Mouse (Mus musculus) heart, adult 8-10 months (tissue): ENCODE results near the gene Dbn1. TPM values are rescaled to one million over a fixed set of nuclear protein-coding genes. Genes with fewer than 3 reads are reported as not detected.
A peak's percentile ranks its signal among the peaks of the same experiment; 100 is the strongest.
"Not testable (repeated sequence)": the region's sequence is repeated elsewhere in the genome, so short reads cannot be mapped to it uniquely, and the experiment has no call there.

Experiments
- DNase-seq: peaks from one replicate; pipeline ENCODE4 v3.0.0; 2022; ENCODE audit warnings: low spot score
- microRNA-seq: library from miRNA; unstranded; fragments of <30 nt; microRNA quantifications from one replicate; pipeline ENCODE4 v1.2.0, GENCODE M21; 2022
- total RNA-seq, 4 experiments: library from RNA; stranded (reverse); gene quantifications; 2 replicates each; pipeline ENCODE4 v1.2.4; 2022

Dbn1 gene
- total RNA-seq, 4 experiments from 2014 or later: 3.8 to 6.4 (median 5.1) TPM

DNA sequence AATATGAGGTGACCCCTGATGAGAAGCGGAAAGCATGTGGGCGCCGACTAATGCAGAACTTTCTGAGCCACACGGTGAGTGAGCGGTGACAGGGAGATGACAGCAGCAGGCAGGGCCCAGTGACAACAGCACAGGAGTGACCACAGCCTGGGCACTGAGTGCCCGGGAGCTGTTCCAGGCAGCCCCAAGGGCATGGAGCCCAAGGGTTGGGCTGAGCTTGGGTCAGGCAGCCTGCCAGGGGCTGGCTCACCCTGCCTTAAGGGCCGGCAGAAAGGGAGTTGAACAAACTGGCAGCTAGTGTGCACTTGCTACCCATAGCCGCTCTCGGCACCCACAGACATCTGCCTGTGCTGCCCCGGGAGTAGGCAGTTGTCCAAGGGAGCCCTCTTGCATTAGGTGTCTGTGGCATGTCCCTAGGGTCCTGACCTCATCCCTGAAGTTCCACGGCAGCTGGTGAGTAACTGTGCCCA, 37.4 kb downstream of the Dbn1 start:
- DNase-seq: peak; percentile 76

DNA sequence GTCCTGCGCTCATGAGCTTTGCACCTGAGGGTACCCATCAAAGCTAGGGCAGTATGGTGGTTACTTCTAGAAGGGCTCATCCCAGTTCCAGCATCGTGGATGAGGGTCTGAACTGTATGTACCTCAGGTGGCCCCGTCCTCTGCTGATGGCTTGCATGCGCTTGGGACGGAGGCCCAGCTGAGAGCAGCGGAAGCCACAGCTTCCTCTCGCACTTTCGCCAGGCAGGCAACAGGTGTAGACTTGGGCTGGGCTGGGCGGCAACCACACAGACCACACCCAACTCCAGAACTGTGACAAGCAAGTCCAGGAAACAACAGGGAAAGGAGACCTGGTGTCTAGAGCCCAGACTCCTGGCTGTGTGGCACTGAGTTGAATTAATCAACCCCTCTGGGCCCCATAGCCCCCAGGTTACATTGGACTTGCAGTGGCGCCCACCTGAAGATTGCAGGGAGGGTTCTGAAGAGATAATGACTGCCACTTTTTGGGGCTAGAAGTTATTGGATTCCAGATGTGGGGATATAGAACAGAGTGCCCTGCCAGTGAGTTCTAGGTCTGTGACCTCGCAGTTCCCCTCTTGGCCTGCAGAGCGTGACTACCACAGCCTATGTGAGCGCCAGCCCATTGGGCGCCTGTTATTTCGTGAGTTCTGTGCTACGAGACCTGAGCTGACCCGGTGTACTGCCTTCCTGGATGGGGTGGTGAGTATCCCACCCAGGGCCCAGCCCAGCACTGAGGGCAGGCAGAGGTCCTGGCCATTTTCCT, 38.1 kb downstream of the Dbn1 start:
- no peak for DNase-seq

DNA sequence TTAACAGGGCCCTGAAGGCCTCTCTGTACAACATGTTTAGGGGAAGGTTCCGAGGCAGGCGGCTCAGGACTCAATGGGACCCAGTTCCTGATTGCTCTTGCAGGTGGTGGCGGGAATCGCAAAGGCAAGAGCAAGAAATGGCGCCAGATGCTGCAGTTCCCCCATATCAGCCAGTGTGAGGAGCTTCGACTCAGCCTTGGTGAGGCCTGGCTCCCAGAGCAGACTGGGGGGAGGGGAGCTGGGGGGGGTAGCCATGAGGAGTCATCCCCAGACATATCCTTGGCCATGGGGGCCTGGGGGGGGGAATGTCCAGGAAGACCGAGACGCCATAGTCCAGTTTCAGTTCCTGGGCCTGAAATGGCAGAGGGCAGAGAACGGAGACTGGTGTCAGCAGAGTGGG, 38.7 kb downstream of the Dbn1 start:
- DNase-seq: no peak

DNA sequence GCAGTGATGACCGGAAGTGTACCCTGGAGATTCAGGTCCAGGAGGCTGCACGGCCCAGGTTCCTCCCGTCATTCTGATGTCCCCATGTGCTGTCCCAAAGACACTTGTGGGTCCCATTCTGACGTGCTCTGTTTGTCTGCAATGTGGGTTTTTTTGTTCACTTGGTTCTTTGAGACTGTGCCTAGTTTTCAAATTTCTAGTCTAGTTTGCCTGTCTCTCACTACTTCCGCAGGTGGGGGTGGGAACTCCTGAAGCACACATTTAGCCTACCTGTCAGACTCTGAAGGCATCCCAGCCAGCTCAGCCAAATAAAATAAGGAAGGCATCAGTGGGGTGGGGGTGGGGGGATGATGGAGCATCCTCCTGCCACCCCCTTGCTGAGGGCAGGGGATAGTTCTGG, 39.8 kb downstream of the Dbn1 start:
- no peak for DNase-seq

DNA sequence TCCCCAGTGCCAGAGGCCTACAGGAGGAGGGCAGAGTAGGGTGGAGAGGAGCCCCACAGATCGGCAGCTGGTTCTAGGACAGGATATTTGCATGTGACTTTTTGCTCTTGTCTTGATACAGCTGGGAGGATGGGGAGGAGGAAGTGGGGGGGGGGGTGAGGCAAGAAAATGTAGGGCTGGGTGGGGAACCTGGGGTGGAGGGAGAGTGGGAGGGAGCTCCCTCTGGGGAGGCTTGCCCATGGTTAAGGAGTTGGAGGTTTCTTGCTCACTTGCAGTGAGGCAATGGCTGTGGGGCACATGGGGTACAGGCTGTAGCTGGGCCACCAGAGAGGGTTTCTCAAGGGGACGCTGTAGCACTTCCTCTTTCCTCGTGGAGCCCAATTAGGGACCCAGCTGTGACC, 40.4 kb downstream of the Dbn1 start:
- DNase-seq: no peak

DNA sequence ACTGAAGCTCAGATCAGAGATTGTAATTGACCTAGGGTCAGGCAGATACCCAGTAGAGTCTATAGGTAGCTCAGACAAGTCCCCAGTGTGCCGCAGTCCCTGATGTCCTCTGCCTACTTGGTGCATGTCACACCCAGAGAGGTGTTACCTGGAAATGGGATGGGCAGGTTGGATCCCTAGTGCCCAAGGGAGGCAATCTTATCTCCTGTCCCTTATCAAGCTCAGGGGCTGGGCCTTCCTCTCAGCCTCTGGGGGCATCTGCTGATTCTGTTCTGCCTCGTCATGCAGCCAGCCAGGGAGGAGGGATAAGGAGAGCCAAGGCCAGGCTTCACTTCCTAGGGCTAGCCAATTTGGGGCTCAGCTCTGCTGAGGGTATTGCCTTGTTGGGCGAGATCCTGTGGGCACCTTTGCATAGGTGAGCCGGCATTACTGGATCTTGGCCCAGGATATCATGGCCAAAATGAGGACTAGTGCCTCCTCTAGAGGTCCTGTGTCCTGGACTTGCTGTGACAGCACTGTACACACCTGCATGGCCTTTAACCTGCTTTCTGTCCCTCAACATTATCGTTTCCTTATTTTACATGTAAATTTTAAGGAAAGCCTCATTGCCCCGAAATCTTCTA, 41.3 kb downstream of the Dbn1 start:
- no peak for DNase-seq

DNA sequence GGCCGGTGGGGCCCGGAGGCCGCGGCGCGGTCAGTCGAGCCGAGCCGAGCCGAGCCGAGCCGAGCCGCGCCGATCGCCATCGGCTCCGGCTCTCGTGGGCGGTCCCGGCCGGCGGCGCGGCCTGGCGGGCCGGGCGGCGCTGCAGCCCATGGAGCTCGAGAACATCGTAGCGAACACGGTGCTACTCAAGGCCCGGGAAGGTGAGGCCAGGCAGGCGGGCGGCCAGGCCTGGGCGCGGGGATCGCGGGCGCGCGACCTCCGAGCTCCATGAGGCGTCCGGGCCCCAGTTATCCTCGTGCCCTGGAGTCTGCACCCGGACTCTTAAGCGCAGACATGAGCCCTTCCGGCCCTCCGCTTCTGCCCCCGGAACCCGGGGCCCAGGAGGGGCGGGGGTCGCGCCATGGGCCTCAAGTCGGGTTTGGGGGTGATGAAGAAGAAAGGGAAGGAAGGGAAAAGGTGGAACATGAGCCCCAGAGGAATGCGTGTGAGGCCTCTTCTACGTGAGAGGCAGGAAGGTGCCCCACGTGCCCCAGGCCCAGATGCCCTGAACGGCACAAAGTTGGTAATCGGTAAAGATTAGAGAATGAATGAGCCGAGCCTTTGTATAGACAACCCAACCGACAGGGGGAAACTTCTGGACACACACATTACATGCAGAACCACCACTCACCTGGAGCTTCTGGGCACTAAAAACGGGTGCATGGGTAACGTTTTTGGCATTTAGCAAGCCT, 42.4 kb downstream of the Dbn1 start:
- DNase-seq: no peak

DNA sequence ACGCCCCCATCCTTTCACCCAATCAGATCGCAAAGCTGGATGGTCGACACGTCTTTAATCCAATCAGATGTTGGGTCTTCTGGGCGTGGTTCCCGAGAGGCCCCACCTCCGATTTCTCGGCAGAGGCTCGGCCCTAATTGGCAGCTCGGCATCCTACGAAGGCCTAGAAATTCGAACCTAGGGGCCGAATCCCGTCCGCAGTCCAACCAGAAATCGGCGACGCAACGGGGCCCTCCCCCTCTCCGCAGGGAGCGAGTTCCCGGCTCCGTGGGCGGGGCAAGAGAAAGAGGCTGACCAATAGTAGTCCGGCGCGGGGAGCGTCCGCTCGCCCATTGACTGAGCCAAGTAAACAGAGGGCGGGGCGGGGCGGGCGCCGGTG, 43.0 kb downstream of the Dbn1 start, which contains the start of gene Grk6:
Gene Grk6, plus strand, starts transcription at position 136 of the 379 bp plus-strand sequence.
- peak; percentile 100 for DNase-seq

DNA sequence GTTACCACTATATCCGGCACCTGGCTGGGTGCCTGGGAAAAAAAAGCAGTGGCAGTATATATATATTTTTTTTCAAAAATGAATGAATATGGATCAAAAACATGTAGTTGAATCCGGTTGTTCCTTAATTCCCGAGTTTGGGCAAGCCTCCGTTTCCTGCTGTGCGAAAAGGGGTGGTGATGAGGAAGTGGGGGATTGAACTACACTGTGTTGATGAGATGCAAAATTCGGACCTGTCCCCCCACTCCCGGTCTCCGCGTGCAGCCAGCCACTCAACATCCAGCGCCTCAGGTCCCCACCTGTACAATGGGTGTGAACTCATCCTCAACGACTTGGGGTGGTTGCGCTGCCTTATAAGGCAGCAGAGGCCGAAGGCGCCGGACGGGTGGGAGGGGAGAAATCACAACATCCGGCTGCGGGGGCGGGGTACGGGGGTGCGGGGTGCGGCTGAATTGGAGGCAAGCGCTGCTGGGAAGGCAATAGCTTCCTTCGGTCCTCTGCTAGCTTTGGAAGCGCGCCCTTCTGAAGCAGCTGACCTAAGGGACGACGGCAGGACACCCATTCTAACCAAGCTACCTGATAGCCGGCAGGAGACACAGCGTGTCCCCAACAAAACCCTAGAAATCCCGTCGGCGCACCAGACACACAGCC, 43.5 kb downstream of the Dbn1 start:
- no peak for DNase-seq

DNA sequence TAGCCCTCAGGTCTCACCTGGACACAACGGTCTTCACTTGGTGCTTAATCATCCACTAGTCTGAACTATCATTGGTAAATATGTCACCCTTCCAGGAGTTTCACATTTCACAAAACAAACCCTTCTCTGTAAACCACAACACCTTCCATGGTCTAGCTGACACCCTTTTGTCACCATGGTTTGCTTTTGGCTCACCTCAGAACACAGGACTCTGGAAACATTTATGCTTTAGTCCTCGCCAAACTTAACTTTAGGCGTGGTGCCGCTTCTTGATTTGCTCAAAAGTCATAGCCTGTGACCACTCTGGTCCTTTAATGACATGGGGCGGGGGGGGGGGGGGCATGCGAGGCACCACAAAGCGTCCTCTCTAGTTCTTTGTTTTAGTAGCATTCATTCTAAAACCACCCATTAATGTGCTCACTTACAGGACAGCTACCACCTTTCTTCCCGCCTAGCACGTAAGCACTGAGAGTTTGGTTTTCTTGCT, 44.1 kb downstream of the Dbn1 start:
- no peak for DNase-seq

DNA sequence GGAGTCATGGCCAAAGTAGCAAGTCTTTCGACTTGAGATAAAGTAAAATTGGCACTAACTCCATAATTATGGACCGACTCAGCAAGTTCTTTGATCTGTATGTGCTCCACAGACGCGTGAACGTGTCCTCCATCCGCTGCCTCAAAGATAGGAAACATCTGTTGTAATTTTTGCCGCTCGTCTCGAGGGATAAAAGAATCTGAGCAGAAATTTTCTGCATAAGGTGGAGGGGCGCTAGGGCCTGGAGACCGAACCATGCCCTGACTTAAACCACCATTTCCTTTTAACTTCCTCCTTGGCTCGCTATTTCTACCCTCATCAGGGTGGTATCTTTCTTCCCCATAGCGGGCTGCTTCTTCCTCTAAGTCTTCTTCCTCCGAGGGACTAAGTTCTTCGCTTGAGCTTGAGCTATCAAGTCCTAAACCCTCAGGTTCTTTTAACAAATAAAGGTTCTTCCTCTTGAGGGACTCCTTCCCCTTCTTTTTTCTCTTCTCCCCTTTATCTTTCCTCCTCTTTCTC, 50.7 kb downstream of the Dbn1 start:
- DNase-seq: not testable (repeated sequence)

DNA sequence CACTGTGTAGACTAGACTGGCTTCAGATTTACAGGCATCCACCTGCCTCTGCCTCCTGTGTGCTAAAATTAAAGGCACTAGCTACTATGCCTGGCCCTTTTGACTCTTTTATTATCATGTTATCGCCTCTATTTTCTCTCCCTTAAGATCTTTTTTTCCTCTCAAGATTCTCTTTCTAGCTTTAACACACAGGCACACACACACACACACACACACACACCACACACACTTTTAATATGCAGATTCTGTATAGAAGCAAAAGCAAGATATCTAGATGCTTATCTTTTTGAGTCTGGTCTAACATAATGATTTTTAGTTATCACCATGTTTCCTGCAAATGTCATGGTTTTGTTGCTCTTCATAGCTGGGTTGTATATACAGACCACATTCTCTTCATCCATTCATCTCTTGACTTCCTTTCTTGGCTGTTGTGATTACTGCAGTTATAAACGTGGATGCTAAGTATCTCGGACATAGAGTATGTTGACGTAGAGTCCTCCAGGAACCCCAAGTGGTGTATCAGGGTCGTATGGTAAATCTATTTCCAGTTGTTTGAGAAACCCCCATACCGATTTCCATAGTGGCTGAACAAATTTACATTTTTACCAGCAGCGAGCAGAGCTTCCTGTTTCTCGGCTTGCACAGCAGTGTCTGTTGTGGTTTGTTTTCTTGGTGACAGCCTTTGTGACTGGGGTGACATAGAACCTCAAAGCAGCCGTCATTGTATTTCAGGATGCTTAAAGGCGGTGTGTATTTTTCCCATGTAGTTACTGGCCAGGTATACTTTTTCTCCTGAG, 55.8 kb downstream of the Dbn1 start:
- no peak for DNase-seq

DNA sequence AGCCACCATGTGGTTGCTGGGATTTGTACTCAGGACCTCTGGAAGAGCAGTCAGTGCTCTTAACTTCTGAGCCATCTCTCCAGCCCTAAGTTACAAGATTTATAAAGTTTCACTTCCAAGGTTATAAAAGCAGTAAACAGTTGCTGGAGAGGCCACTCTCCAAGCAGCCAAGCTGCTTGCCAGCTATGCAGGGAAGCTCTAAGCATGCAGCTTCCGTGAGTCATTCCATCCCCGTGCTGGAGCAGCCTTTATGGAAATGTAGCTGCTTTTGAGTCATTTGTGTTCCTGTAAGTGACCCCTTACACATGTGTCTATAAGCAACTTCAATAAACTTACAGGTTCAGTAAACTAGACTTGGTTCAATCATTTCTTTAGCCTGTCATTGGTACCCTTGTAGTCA, 57.3 kb downstream of the Dbn1 start:
- no peak for DNase-seq

DNA sequence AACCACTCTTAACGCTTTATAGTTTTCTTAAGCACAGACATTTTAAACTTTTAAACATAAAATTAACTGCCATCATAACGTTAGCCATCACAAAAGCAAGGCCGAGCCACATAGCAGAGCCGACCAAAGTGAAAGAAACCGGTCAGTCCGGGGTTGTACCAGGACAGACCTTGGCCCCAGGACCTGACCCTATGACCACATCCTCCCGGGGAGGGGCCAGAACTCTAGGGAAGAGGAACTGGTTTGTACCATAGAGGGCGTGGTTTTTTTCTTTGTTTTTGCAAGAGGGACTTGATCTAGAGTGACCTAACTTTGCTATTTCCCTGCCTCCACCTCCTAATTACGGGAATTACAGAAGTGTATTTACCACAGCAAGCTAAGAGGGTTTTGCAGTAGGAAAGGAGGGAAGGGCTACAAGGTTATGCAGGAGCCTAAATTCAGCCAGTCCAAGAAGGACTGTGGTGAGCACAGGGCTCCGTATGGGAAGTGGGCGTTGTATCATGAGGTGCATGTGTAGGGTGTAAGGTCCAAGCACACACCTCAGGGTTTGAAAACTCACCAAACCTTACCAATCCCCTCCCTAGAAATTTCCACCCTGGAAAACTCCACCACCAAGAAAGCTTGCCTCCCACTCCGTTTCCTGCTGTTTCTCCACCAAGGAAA, 58.6 kb downstream of the Dbn1 start:
- peak; percentile 87 for DNase-seq

DNA sequence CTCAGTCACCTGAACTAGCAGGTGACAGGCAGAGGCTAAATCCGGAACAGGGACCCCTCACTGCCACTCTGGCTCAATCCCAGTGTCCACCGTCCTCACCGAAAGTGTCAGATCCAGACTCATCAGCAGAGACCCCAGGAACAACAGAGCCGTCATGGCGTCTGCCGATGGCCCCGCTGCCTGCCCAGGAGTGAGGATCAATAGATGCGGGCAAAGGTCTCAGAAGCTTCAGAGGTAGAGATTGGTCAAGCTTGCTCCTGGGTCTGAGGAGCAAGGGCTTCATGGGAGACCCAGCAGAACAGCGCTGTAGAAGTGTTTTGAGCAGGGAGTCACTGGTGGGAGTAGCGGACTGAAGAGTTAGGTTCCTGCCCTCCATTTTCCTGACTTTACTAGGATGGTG, 61.3 kb downstream of the Dbn1 start, which contains the start of gene F12:
Gene F12, minus strand, starts transcription at position 181 of the 400 bp plus-strand sequence.
- no peak for DNase-seq

Small RNAs within 50 kb of the gene (microRNA-seq; reads per million reads assigned to microRNA genes)
- 1.1 reads per million for gene Mir6943
- gene Mir6944: 1.1 reads per million
- not detected for gene Mir6945

Other genes with a start within 250 kb of the Dbn1 start
- gene Prelid1, start 167.6 kb downstream of the Dbn1 start, total RNA-seq: 10 to 100 TPM; 31.4 to 47.5 (median 39.6) TPM
- 10 to 100 TPM; 29.4 to 47.1 (median 38.3) TPM for gene Rab24, start 166.2 kb downstream of the Dbn1 start, total RNA-seq
- gene Mxd3, start 158.3 kb downstream of the Dbn1 start, total RNA-seq: under 1 TPM in 2 of 4 experiments, not detected in 2; 0.46 to 0.97 TPM
- 10 to 100 TPM; 50.1 to 52.8 (median 51.7) TPM for gene Lman2, start 125.3 kb downstream of the Dbn1 start, total RNA-seq
- gene Rgs14, start 118.4 kb downstream of the Dbn1 start, total RNA-seq: under 1 TPM; 0.19 to 0.80 (median 0.41) TPM
- gene Slc34a1, start 89.9 kb downstream of the Dbn1 start, total RNA-seq: not detected
- not detected for gene Pfn3, start 72.9 kb downstream of the Dbn1 start, total RNA-seq
- gene F12, start 61.3 kb downstream of the Dbn1 start, total RNA-seq: not detected
- gene Grk6, start 43.0 kb downstream of the Dbn1 start, total RNA-seq: 10 to 100 TPM; 14.9 to 19.0 (median 16.6) TPM
- gene Prr7, start 23.8 kb downstream of the Dbn1 start, total RNA-seq: 1 to 10 TPM in 1 of 4 experiments, under 1 TPM in 3; 0.44 to 1.2 (median 0.65) TPM
- 10 to 100 TPM; 38.4 to 49.4 (median 49.0) TPM for gene Pdlim7, start 25.6 kb upstream of the Dbn1 start, total RNA-seq
- gene Dok3, start 41.2 kb upstream of the Dbn1 start, total RNA-seq: 1 to 10 TPM in 3 of 4 experiments, under 1 TPM in 1; 0.97 to 3.8 (median 1.4) TPM
- gene Ddx41, start 48.5 kb upstream of the Dbn1 start, total RNA-seq: 10 to 100 TPM; 11.8 to 17.0 (median 13.7) TPM
- 10 to 100 TPM; 11.5 to 18.3 (median 13.6) TPM for gene Fam193b, start 83.0 kb upstream of the Dbn1 start, total RNA-seq
- 100 to 1,000 TPM in 1 of 4 experiments, 10 to 100 TPM in 3; 80.6 to 102 (median 90.0) TPM for gene Tmed9, start 85.6 kb upstream of the Dbn1 start, total RNA-seq
- gene B4galt7, start 111.8 kb upstream of the Dbn1 start, total RNA-seq: 1 to 10 TPM; 8.0 to 9.1 (median 8.8) TPM
- gene Caml, start 134.9 kb upstream of the Dbn1 start, total RNA-seq: 10 to 100 TPM; 10.1 to 12.8 (median 11.7) TPM
- gene Ddx46, start 146.9 kb upstream of the Dbn1 start, total RNA-seq: 10 to 100 TPM; 17.7 to 24.8 (median 20.2) TPM
- 10 to 100 TPM; 37.8 to 39.8 (median 39.2) TPM for gene B230219D22Rik, start 205.0 kb upstream of the Dbn1 start, total RNA-seq
- gene Txndc15, start 226.5 kb upstream of the Dbn1 start, total RNA-seq: 10 to 100 TPM; 43.3 to 50.2 (median 45.4) TPM
- gene Pcbd2, start 239.3 kb upstream of the Dbn1 start, total RNA-seq: 10 to 100 TPM; 48.8 to 59.2 (median 53.4) TPM